Mouse (Mus musculus): ENCODE data around the gene Tcl1b2. TPM values are rescaled to one million over a fixed set of nuclear protein-coding genes. Genes with fewer than 3 reads are reported as not detected.
"Not testable (repeated sequence)": the region's sequence is repeated elsewhere in the genome, so short reads cannot be mapped to it uniquely, and the experiment has no call there.

Tcl1b2 gene
- polyA plus RNA-seq, 1 experiment from 2014 or later = not detected

DNA sequence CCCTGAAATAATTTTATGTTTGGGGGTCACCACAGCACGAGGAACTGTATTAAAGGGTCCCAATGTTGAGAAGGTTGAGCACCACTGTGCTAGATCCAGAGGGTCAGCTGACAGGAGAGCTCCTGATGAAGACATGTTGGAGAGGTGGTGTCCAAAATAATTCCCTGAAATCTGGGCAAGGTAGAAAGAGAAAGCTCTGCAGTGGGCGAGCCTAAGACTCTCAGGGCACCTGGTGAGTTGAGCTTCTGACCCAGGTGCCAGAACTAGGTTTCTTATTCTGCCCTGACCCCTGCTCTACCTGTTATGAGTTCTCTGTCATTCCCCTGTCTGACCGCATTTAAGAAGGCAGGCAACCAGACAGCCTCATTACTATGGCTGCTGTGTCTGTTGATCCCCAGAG is 30.2 kb downstream of the Tcl1b2 start, which contains the start of gene Tcl1b5:
Gene Tcl1b5, plus strand, starts transcription at position 301 of the 400 bp plus-strand sequence.
- not testable (repeated sequence) for H3K27me3 ChIP-seq (ENCODE audit: control insufficient read depth, insufficient read depth, low read length); H3K27ac ChIP-seq (replicated peaks; ENCODE audit: low read depth, low read length); DNase-seq (ENCODE audit: low spot score); H3K9me3 ChIP-seq (ENCODE audit: control insufficient read depth, low read length); H3K9ac ChIP-seq (ENCODE audit: low read length); H3K4me1 ChIP-seq (ENCODE audit: control insufficient read depth, insufficient read depth, low read length); ATAC-seq (ENCODE audit: insufficient number of reproducible peaks, low FRiP score, low TSS enrichment, low read depth); H3K4me3 ChIP-seq (ENCODE audit: low read depth, low read length); H3K4me2 ChIP-seq (ENCODE audit: low read depth, severe bottlenecking); H3K36me3 ChIP-seq (ENCODE audit: control insufficient read depth, insufficient read depth, low read length)
- WGBS = 69% methylated on average over 3 of the region's 3 CpGs

DNA sequence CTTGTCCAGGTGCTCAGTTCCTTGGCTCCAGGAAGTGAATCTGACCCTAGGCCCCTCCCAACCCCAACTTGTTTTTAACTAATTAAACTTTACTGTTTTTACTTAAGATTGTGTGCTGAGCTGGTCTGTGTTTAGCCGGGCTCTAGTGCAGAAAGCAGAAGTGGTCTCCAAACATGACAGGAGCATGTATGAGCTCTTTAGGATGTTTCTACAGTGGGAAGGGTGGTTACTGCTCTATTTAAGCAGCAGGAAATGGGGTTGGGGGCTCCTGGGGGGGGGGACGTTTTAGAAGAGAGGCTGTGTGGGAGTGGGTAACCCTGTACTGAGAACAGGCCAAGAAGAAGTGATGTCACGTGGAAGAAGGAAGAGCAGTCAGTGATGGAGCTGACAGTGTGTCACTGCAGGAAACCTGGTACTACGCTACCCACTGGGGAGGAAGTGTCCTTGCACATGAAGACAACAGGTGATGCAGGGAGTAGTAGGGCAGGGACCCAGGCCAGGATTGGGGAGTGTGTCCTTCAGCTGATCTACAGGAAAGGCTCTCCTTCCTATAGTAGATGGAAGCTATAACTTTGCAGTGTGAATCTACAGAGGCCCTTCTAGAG is 35.3 kb downstream of the Tcl1b2 start:
- not testable (repeated sequence) for H3K9ac ChIP-seq (ENCODE audit: low read length); H3K27ac ChIP-seq (replicated peaks; ENCODE audit: low read depth, low read length); H3K27me3 ChIP-seq (ENCODE audit: control insufficient read depth, insufficient read depth, low read length); H3K9me3 ChIP-seq (ENCODE audit: control insufficient read depth, low read length); ATAC-seq (ENCODE audit: insufficient number of reproducible peaks, low FRiP score, low TSS enrichment, low read depth); H3K4me1 ChIP-seq (ENCODE audit: control insufficient read depth, insufficient read depth, low read length); H3K36me3 ChIP-seq (ENCODE audit: control insufficient read depth, insufficient read depth, low read length); H3K4me3 ChIP-seq (ENCODE audit: low read depth, low read length); H3K4me2 ChIP-seq (ENCODE audit: low read depth, severe bottlenecking); DNase-seq (ENCODE audit: low spot score)
- 70% methylated on average over 4 of the region's 4 CpGs for WGBS

- not testable (repeated sequence) for DNase-seq (ENCODE audit: low spot score); H3K9ac ChIP-seq (ENCODE audit: low read length); H3K4me3 ChIP-seq (ENCODE audit: low read depth, low read length); H3K36me3 ChIP-seq (ENCODE audit: control insufficient read depth, insufficient read depth, low read length); H3K27me3 ChIP-seq (ENCODE audit: control insufficient read depth, insufficient read depth, low read length); H3K27ac ChIP-seq (replicated peaks; ENCODE audit: low read depth, low read length); H3K4me2 ChIP-seq (ENCODE audit: low read depth, severe bottlenecking); H3K4me1 ChIP-seq (ENCODE audit: control insufficient read depth, insufficient read depth, low read length); ATAC-seq (ENCODE audit: insufficient number of reproducible peaks, low FRiP score, low TSS enrichment, low read depth); H3K9me3 ChIP-seq (ENCODE audit: control insufficient read depth, low read length)
- WGBS = 57% methylated on average over 2 of the region's 2 CpGs
These were observed 43.2 kb downstream of the Tcl1b2 start for GRCm38 (mm10) chr12:105188980-105189379.

DNA sequence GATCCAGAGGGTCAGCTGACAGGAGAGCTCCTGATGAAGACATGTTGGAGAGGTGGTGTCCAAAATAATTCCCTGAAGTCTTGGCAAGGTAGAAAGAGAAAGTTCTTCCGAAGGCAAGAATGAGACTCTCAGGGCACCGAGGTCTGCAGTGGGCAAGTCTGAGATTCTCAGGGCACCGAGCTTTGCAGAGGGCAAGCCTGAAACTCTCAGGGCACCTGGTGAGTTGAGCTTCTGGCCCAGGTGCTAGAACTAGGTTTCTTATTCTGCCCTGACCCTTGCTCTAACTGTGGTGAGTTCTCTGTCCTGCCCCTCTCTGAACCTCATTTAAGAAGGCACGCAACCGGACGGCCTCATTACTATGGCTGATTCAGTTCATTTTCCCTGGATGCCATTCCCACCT is 44.9 kb downstream of the Tcl1b2 start, which contains the start of gene Tcl1b3:
Gene Tcl1b3, plus strand, starts transcription at position 301 of the 400 bp plus-strand sequence.
- not testable (repeated sequence) for H3K9me3 ChIP-seq (ENCODE audit: control insufficient read depth, low read length); DNase-seq (ENCODE audit: low spot score); H3K4me1 ChIP-seq (ENCODE audit: control insufficient read depth, insufficient read depth, low read length)

DNA sequence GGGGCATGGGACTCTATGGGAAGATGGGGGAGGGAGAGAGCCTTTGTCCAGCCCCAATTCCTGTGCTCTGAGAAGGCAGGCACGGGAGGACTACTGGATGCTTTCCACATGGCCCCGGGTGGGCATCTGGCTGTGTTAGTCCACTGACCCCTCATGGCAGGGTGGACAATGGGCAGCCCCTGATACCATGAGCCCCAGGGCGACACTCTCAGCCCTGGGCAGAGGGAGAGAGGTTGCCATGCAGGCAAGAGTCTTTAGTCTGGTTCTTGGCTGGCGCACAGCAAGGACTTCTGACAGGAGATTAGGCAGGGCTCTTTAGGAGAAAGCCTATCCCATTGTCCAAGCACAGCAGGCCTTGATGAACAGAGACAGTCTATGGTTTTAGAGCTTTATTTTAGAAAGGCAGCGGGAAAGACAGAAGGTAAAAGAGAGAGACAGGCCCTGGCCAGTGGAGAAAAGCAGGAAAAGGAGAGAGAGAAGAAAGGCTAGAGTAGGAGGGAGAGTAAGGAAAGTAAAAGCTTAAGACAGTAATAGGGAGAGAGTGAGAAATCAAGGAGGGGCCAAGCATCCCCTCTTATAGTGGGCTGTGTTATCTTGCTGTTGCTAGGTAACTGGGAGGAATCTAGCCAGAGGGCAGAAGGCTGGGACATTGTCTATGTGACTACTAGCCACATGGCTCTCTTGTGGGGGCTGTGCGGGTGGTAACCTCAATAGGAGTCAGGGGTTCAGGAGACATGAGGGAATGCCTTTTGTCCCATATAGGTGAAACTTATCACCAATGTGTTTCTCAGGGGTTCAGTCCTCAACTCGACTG is 54.1 kb downstream of the Tcl1b2 start:
- not testable (repeated sequence) for H3K4me2 ChIP-seq (ENCODE audit: low read depth, severe bottlenecking); H3K27ac ChIP-seq (replicated peaks; ENCODE audit: low read depth, low read length); H3K36me3 ChIP-seq (ENCODE audit: control insufficient read depth, insufficient read depth, low read length); H3K4me3 ChIP-seq (ENCODE audit: low read depth, low read length); DNase-seq (ENCODE audit: low spot score); ATAC-seq (ENCODE audit: insufficient number of reproducible peaks, low FRiP score, low TSS enrichment, low read depth); H3K27me3 ChIP-seq (ENCODE audit: control insufficient read depth, insufficient read depth, low read length); H3K4me1 ChIP-seq (ENCODE audit: control insufficient read depth, insufficient read depth, low read length); H3K9ac ChIP-seq (ENCODE audit: low read length); H3K9me3 ChIP-seq (ENCODE audit: control insufficient read depth, low read length)
- 73% methylated on average over 7 of the region's 7 CpGs for WGBS

More for the DNA sequence above, 44.9 kb downstream of the Tcl1b2 start, which contains the start of gene Tcl1b3:
- not testable (repeated sequence) for H3K4me2 ChIP-seq (ENCODE audit: low read depth, severe bottlenecking); H3K36me3 ChIP-seq (ENCODE audit: control insufficient read depth, insufficient read depth, low read length); H3K27ac ChIP-seq (replicated peaks; ENCODE audit: low read depth, low read length); H3K27me3 ChIP-seq (ENCODE audit: control insufficient read depth, insufficient read depth, low read length); H3K4me3 ChIP-seq (ENCODE audit: low read depth, low read length); ATAC-seq (ENCODE audit: insufficient number of reproducible peaks, low FRiP score, low TSS enrichment, low read depth); H3K9ac ChIP-seq (ENCODE audit: low read length)
- 95% methylated on average over 6 of the region's 6 CpGs for WGBS

DNA sequence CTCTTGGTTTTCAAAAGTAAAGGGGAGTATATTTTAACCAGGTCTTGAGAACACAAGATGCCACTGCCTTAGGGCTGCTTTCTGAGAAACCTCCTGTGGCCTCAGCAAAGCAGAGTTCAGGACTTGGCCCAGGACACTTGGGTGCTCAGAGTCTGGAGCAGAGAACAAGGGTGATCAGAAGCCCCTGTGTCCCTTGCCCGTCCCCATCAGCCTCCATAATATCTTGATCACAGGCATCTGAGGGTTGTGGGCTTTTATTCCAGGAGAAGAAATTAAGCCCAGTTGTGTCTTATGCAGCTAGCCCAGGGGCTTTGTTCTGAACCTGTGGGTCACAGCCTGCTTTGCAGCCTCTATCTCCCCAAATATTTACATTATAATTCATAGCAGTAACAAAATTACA is 55.8 kb downstream of the Tcl1b2 start, which contains the start of gene Tcl1b4:
Gene Tcl1b4, plus strand, starts transcription at position 301 of the 400 bp plus-strand sequence.
- ATAC-seq (ENCODE audit: insufficient number of reproducible peaks, low FRiP score, low TSS enrichment, low read depth); DNase-seq (ENCODE audit: low spot score); H3K36me3 ChIP-seq (ENCODE audit: control insufficient read depth, insufficient read depth, low read length); H3K9ac ChIP-seq (ENCODE audit: low read length); H3K4me3 ChIP-seq (ENCODE audit: low read depth, low read length); H3K27ac ChIP-seq (replicated peaks; ENCODE audit: low read depth, low read length); H3K4me1 ChIP-seq (ENCODE audit: control insufficient read depth, insufficient read depth, low read length); H3K9me3 ChIP-seq (ENCODE audit: control insufficient read depth, low read length); H3K27me3 ChIP-seq (ENCODE audit: control insufficient read depth, insufficient read depth, low read length); H3K4me2 ChIP-seq (ENCODE audit: low read depth, severe bottlenecking): not testable (repeated sequence)
- WGBS = 79% methylated on average over 1 of the region's 1 CpGs

Other genes with a start within 250 kb of the Tcl1b2 start
- gene Syne3, start 136.2 kb upstream of the Tcl1b2 start, polyA plus RNA-seq (2014; fragmentation: Nextera tagmentation; extraction: Ambion mirVana) = 0.20 and 0.31 TPM in 2 replicates
- gene Glrx5, start 113.3 kb upstream of the Tcl1b2 start, polyA plus RNA-seq (2014; fragmentation: Nextera tagmentation; extraction: Ambion mirVana) = 189 and 202 TPM in 2 replicates
- not detected in 2 replicates for gene Tcl1b1, start 13.7 kb downstream of the Tcl1b2 start, polyA plus RNA-seq (2014; fragmentation: Nextera tagmentation; extraction: Ambion mirVana)
- gene Tcl1b5, start 30.3 kb downstream of the Tcl1b2 start, polyA plus RNA-seq (2014; fragmentation: Nextera tagmentation; extraction: Ambion mirVana) = not detected in 2 replicates
- gene Tcl1b3, start 45.0 kb downstream of the Tcl1b2 start, polyA plus RNA-seq (2014; fragmentation: Nextera tagmentation; extraction: Ambion mirVana) = not detected in 2 replicates
- not detected in 2 replicates for gene Tcl1b4, start 55.9 kb downstream of the Tcl1b2 start, polyA plus RNA-seq (2014; fragmentation: Nextera tagmentation; extraction: Ambion mirVana)
- not detected in 2 replicates for gene Tcl1, start 76.8 kb downstream of the Tcl1b2 start, polyA plus RNA-seq (2014; fragmentation: Nextera tagmentation; extraction: Ambion mirVana)
- 0.20 and 0.27 TPM in 2 replicates for gene Tunar, start 187.9 kb downstream of the Tcl1b2 start, polyA plus RNA-seq (2014; fragmentation: Nextera tagmentation; extraction: Ambion mirVana)